Mouse (Mus musculus) lung, embryonic 16.5 days (tissue): ENCODE measurements around the gene Ociad2. TPM values are rescaled to one million over a fixed set of nuclear protein-coding genes. Genes with fewer than 3 reads are reported as not detected.
"Not testable (repeated sequence)": the region's sequence is repeated elsewhere in the genome, so short reads cannot be mapped to it uniquely, and the experiment has no call there.

Experiments
- ATAC-seq: fragments of 200-750 bp; cut with Nextera tagmentation; 2 replicates; pipeline ENCODE4 v1.8.0; 2017; ENCODE audit warnings: low read depth, mild to moderate bottlenecking, moderate library complexity
- H3K27ac ChIP-seq: fragments of 300-500 bp; sonication (generic); 2 replicates; pipeline ENCODE4 v1.5.1; 2014; ENCODE audit warnings: mild to moderate bottlenecking, control low read depth, low read length
- H3K27me3 ChIP-seq: fragments of 300-500 bp; sonication (generic); 2 replicates; pipeline ENCODE4 v1.6.1; 2014; ENCODE audit warnings: low read depth, low read length, mixed read lengths; ENCODE audit not compliant: control insufficient read depth, insufficient read depth
- H3K36me3 ChIP-seq: fragments of 300-500 bp; sonication (generic); 2 replicates; pipeline ENCODE4 v1.6.1; 2014; ENCODE audit warnings: low read length; ENCODE audit not compliant: control insufficient read depth, insufficient read depth
- H3K4me1 ChIP-seq: fragments of 300-500 bp; sonication (generic); replicated peaks from 2 replicates; pipeline ENCODE4 v1.6.1; 2014; ENCODE audit warnings: low read length, mixed read lengths; ENCODE audit not compliant: control insufficient read depth, insufficient read depth
- H3K4me2 ChIP-seq: fragments of 300-500 bp; sonication (generic); 2 replicates; pipeline ENCODE4 v1.6.1; 2014; ENCODE audit warnings: low read depth, low read length, control low read depth
- H3K4me3 ChIP-seq: fragments of 300-500 bp; sonication (generic); 2 replicates; pipeline ENCODE4 v1.5.1; 2014; ENCODE audit warnings: mild to moderate bottlenecking, low read length, control low read depth
- H3K9ac ChIP-seq: fragments of 300-500 bp; sonication (generic); 2 replicates; pipeline ENCODE4 v1.6.1; 2014; ENCODE audit warnings: low read length, control low read depth
- H3K9me3 ChIP-seq: fragments of 300-500 bp; sonication (generic); 2 replicates; pipeline ENCODE4 v1.6.1; 2016; ENCODE audit warnings: low read length; ENCODE audit not compliant: control insufficient read depth
- WGBS: fragments of 180-500 bp; shearing (Covaris S2); extraction: QIAGEN DNeasy Blood & Tissue Kit; methylation state at CpG from one replicate; pipeline ENCODE4 v1.1.7; 2014; 5-methylcytosine and 5-hydroxymethylcytosine counted together
- polyA plus RNA-seq: library from polyadenylated mRNA; unstranded; fragments of >200 nt; fragmentation: Nextera tagmentation; extraction: Ambion mirVana; gene quantifications from 2 replicates; pipeline ENCODE4 v1.2.1, GENCODE M21; 2015

Gene Ociad2
- polyA plus RNA-seq, 1 experiment from 2014 or later = 53.4 TPM

GRCm38 (mm10) chr5:73322684-73323083, 18.1 kb downstream of the Ociad2 start:
- H3K9ac ChIP-seq, H3K4me2 ChIP-seq, H3K4me3 ChIP-seq, ATAC-seq, H3K4me1 ChIP-seq, H3K9me3 ChIP-seq, H3K27me3 ChIP-seq, H3K36me3 ChIP-seq, H3K27ac ChIP-seq: not testable (repeated sequence)
- 80% methylated on average over 1 of the region's 1 CpGs for WGBS

GRCm38 (mm10) chr5:73319306-73319705, 21.5 kb downstream of the Ociad2 start:
- WGBS = 89% methylated on average over 5 of the region's 5 CpGs
- H3K27ac ChIP-seq = no peak overlapping the region
- no peak overlapping the region for H3K4me2 ChIP-seq
- H3K9me3 ChIP-seq = no peaks in the 10 kb centered on the region
- no peak for ATAC-seq
- no peaks in the 10 kb centered on the region for H3K27me3 ChIP-seq
- H3K4me3 ChIP-seq = no peak overlapping the region
- H3K9ac ChIP-seq = no peak overlapping the region
- H3K4me1 ChIP-seq = no peaks in the 10 kb centered on the region
- H3K36me3 ChIP-seq = peaks cover 4% of the 10 kb centered on the region

- no peak overlapping the region for H3K27ac ChIP-seq
Measured at GRCm38 (mm10) chr5:73314654-73315053, 26.2 kb downstream of the Ociad2 start.

GRCm38 (mm10) chr5:73313591-73313990, 27.2 kb downstream of the Ociad2 start:
- WGBS = 85% methylated on average over 10 of the region's 10 CpGs

More at GRCm38 (mm10) chr5:73314654-73315053, 26.2 kb downstream of the Ociad2 start:
- Histone ChIP-seq H3K4me1 (no peaks in the 10 kb centered on the region), H3K36me3 (peaks cover 27% of the 10 kb centered on the region), H3K9ac (no peak overlapping the region), H3K4me3 (no peak overlapping the region), H3K4me2 (no peak overlapping the region), H3K9me3 (no peaks in the 10 kb centered on the region), H3K27me3 (no peaks in the 10 kb centered on the region)
- WGBS = 93% methylated on average over 2 of the region's 2 CpGs
- no peak for ATAC-seq

GRCm38 (mm10) chr5:73311458-73311857, 29.4 kb downstream of the Ociad2 start:
- Histone ChIP-seq H3K36me3 (peaks cover 43% of the 10 kb centered on the region), H3K4me3 (no peak overlapping the region), H3K9me3 (no peaks in the 10 kb centered on the region), H3K4me1 (no peaks in the 10 kb centered on the region), H3K4me2 (no peak overlapping the region), H3K27me3 (no peaks in the 10 kb centered on the region), H3K27ac (no peak overlapping the region), H3K9ac (no peak overlapping the region)
- ATAC-seq = no peak
- 88% methylated on average over 5 of the region's 5 CpGs for WGBS

More at GRCm38 (mm10) chr5:73313591-73313990, 27.2 kb downstream of the Ociad2 start:
- no peak overlapping the region for H3K4me2 ChIP-seq
- H3K36me3 ChIP-seq = peaks cover 30% of the 10 kb centered on the region
- no peaks in the 10 kb centered on the region for H3K9me3 ChIP-seq
- H3K9ac ChIP-seq = no peak overlapping the region
- H3K4me3 ChIP-seq = no peak overlapping the region
- no peak for ATAC-seq
- no peaks in the 10 kb centered on the region for H3K27me3 ChIP-seq
- no peaks in the 10 kb centered on the region for H3K4me1 ChIP-seq
- H3K27ac ChIP-seq = no peak overlapping the region

GRCm38 (mm10) chr5:73310401-73310800, 30.4 kb downstream of the Ociad2 start:
- Histone ChIP-seq H3K4me1 (no peaks in the 10 kb centered on the region), H3K4me2 (no peak overlapping the region), H3K36me3 (peaks cover 47% of the 10 kb centered on the region), H3K4me3 (no peak overlapping the region), H3K27me3 (no peaks in the 10 kb centered on the region), H3K9me3 (no peaks in the 10 kb centered on the region), H3K9ac (no peak overlapping the region), H3K27ac (no peak overlapping the region)
- no peak for ATAC-seq
- 81% methylated on average over 1 of the region's 1 CpGs for WGBS

GRCm38 (mm10) chr5:73309496-73309895, 31.3 kb downstream of the Ociad2 start:
- WGBS = 83% methylated on average over 4 of the region's 4 CpGs
- ATAC-seq = no peak
- Histone ChIP-seq H3K27me3 (no peaks in the 10 kb centered on the region), H3K27ac (no peak overlapping the region), H3K36me3 (peaks cover 47% of the 10 kb centered on the region), H3K9me3 (no peaks in the 10 kb centered on the region), H3K4me3 (no peak overlapping the region), H3K4me2 (no peak overlapping the region), H3K9ac (no peak overlapping the region), H3K4me1 (no peaks in the 10 kb centered on the region)

GRCm38 (mm10) chr5:73307297-73307696, 33.5 kb downstream of the Ociad2 start:
- Histone ChIP-seq H3K36me3 (peaks cover 40% of the 10 kb centered on the region), H3K9ac (no peak overlapping the region), H3K27me3 (no peaks in the 10 kb centered on the region), H3K4me3 (no peak overlapping the region), H3K27ac (no peak overlapping the region), H3K9me3 (no peaks in the 10 kb centered on the region), H3K4me2 (no peak overlapping the region), H3K4me1 (no peaks in the 10 kb centered on the region)
- WGBS = 84% methylated on average over 3 of the region's 3 CpGs
- no peak for ATAC-seq

- no peak overlapping the region for H3K27ac ChIP-seq
- no peaks in the 10 kb centered on the region for H3K27me3 ChIP-seq
- no peaks in the 10 kb centered on the region for H3K9me3 ChIP-seq
- 93% methylated on average over 6 of the region's 6 CpGs for WGBS
- H3K4me2 ChIP-seq = no peak overlapping the region
- no peak for ATAC-seq
- peaks cover 42% of the 10 kb centered on the region for H3K36me3 ChIP-seq
- H3K4me1 ChIP-seq = no peaks in the 10 kb centered on the region
- H3K4me3 ChIP-seq = no peak overlapping the region
- no peak overlapping the region for H3K9ac ChIP-seq
Measured at GRCm38 (mm10) chr5:73306486-73306885, 34.3 kb downstream of the Ociad2 start.

GRCm38 (mm10) chr5:73304507-73304906, 36.3 kb downstream of the Ociad2 start:
- Histone ChIP-seq H3K4me3 (no peak overlapping the region), H3K9me3 (no peaks in the 10 kb centered on the region), H3K9ac (no peak overlapping the region), H3K4me2 (no peak overlapping the region), H3K27ac (no peak overlapping the region), H3K27me3 (no peaks in the 10 kb centered on the region), H3K4me1 (no peaks in the 10 kb centered on the region), H3K36me3 (peaks cover 41% of the 10 kb centered on the region)
- ATAC-seq = no peak
- 80% methylated on average over 12 of the region's 12 CpGs for WGBS
